Mouse (Mus musculus): Measurements from ENCODE around the gene Art3. TPM values are rescaled to one million over a fixed set of nuclear protein-coding genes. Genes with fewer than 3 reads are reported as not detected.

The Art3 gene
- polyA plus RNA-seq, 1 experiment = 13.8 TPM

- TF ChIP-seq CTCF (IDR thresholded peaks at IDR 0.05; ENCODE audit: extremely low read depth, insufficient read depth, low read length) (no peak), POLR2A (IDR thresholded peaks at IDR 0.05; ENCODE audit: extremely low read depth, insufficient read depth, low read length) (no peak)
- peaks cover 3% of the 10 kb centered on the region for H3K4me1 ChIP-seq (ENCODE audit: control insufficient read depth, insufficient read depth, low read length)
Observed at GRCm38 (mm10) chr5:92372605-92373004, 41.0 kb downstream of the Art3 start.

GRCm38 (mm10) chr5:92374721-92375142, 43.1 kb downstream of the Art3 start:
- Histone ChIP-seq H3K27ac (ENCODE audit: insufficient read depth, low read length) (no peak overlapping the region; the same call in 1 of the 2 replicates), H3K4me1 (ENCODE audit: control insufficient read depth, insufficient read depth, low read length) (no peaks in the 10 kb centered on the region), H3K4me3 (ENCODE audit: insufficient read depth, low read length) (no peak overlapping the region)
- TF ChIP-seq POLR2A (IDR thresholded peaks at IDR 0.05; ENCODE audit: extremely low read depth, insufficient read depth, low read length) = no peak
- TF ChIP-seq CTCF (IDR thresholded peaks at IDR 0.05; ENCODE audit: extremely low read depth, insufficient read depth, low read length) = no peak

More at GRCm38 (mm10) chr5:92372605-92373004, 41.0 kb downstream of the Art3 start:
- Histone ChIP-seq H3K27ac (ENCODE audit: insufficient read depth, low read length) (no peak overlapping the region), H3K4me3 (ENCODE audit: insufficient read depth, low read length) (no peak overlapping the region)

GRCm38 (mm10) chr5:92375368-92375767, 43.7 kb downstream of the Art3 start:
- Histone ChIP-seq H3K4me1 (ENCODE audit: control insufficient read depth, insufficient read depth, low read length) (no peaks in the 10 kb centered on the region), H3K27ac (ENCODE audit: insufficient read depth, low read length) (no peak overlapping the region), H3K4me3 (ENCODE audit: insufficient read depth, low read length) (no peak overlapping the region)
- TF ChIP-seq POLR2A (IDR thresholded peaks at IDR 0.05; ENCODE audit: extremely low read depth, insufficient read depth, low read length) = no peak
- TF ChIP-seq CTCF (IDR thresholded peaks at IDR 0.05; ENCODE audit: extremely low read depth, insufficient read depth, low read length) = no peak

- no peaks in the 10 kb centered on the region for H3K4me1 ChIP-seq (ENCODE audit: control insufficient read depth, insufficient read depth, low read length)
- no peak overlapping the region for H3K4me3 ChIP-seq (ENCODE audit: insufficient read depth, low read length)
- TF ChIP-seq CTCF (IDR thresholded peaks at IDR 0.05; ENCODE audit: extremely low read depth, insufficient read depth, low read length) (no peak), POLR2A (IDR thresholded peaks at IDR 0.05; ENCODE audit: extremely low read depth, insufficient read depth, low read length) (no peak)
- H3K27ac ChIP-seq (ENCODE audit: insufficient read depth, low read length) = no peak overlapping the region
Observed at GRCm38 (mm10) chr5:92376795-92377405, 45.3 kb downstream of the Art3 start.

- TF ChIP-seq POLR2A (IDR thresholded peaks at IDR 0.05; ENCODE audit: extremely low read depth, insufficient read depth, low read length) (no peak), CTCF (IDR thresholded peaks at IDR 0.05; ENCODE audit: extremely low read depth, insufficient read depth, low read length) (peak; percentile 75)
- H3K4me3 ChIP-seq (ENCODE audit: insufficient read depth, low read length) = no peak overlapping the region
- no peak overlapping the region for H3K27ac ChIP-seq (ENCODE audit: insufficient read depth, low read length)
- H3K4me1 ChIP-seq (ENCODE audit: control insufficient read depth, insufficient read depth, low read length) = no peaks in the 10 kb centered on the region
Observed at GRCm38 (mm10) chr5:92381550-92382348, 50.1 kb downstream of the Art3 start.

GRCm38 (mm10) chr5:92382349-92382679, 50.7 kb downstream of the Art3 start:
- no peak overlapping the region for H3K27ac ChIP-seq (ENCODE audit: insufficient read depth, low read length)
- H3K4me3 ChIP-seq (ENCODE audit: insufficient read depth, low read length) = no peak overlapping the region
- TF ChIP-seq POLR2A (IDR thresholded peaks at IDR 0.05; ENCODE audit: extremely low read depth, insufficient read depth, low read length) (no peak), CTCF (IDR thresholded peaks at IDR 0.05; ENCODE audit: extremely low read depth, insufficient read depth, low read length) (no peak)
- no peaks in the 10 kb centered on the region for H3K4me1 ChIP-seq (ENCODE audit: control insufficient read depth, insufficient read depth, low read length)

- H3K4me3 ChIP-seq (ENCODE audit: insufficient read depth, low read length) = no peak overlapping the region
- no peak overlapping the region for H3K27ac ChIP-seq (ENCODE audit: insufficient read depth, low read length)
- TF ChIP-seq CTCF (IDR thresholded peaks at IDR 0.05; ENCODE audit: extremely low read depth, insufficient read depth, low read length) = no peak
- no peak for TF ChIP-seq POLR2A (IDR thresholded peaks at IDR 0.05; ENCODE audit: extremely low read depth, insufficient read depth, low read length)
- no peaks in the 10 kb centered on the region for H3K4me1 ChIP-seq (ENCODE audit: control insufficient read depth, insufficient read depth, low read length)
Observed at GRCm38 (mm10) chr5:92383747-92384146, 52.1 kb downstream of the Art3 start.

GRCm38 (mm10) chr5:92384855-92385254, 53.2 kb downstream of the Art3 start:
- Histone ChIP-seq H3K4me3 (ENCODE audit: insufficient read depth, low read length) (no peak overlapping the region), H3K27ac (ENCODE audit: insufficient read depth, low read length) (no peak overlapping the region), H3K4me1 (ENCODE audit: control insufficient read depth, insufficient read depth, low read length) (no peaks in the 10 kb centered on the region)
- no peak for TF ChIP-seq POLR2A (IDR thresholded peaks at IDR 0.05; ENCODE audit: extremely low read depth, insufficient read depth, low read length)
- peak; percentile 32 for TF ChIP-seq CTCF (IDR thresholded peaks at IDR 0.05; ENCODE audit: extremely low read depth, insufficient read depth, low read length)

GRCm38 (mm10) chr5:92386102-92386501, 54.5 kb downstream of the Art3 start:
- TF ChIP-seq POLR2A (IDR thresholded peaks at IDR 0.05; ENCODE audit: extremely low read depth, insufficient read depth, low read length) (no peak), CTCF (IDR thresholded peaks at IDR 0.05; ENCODE audit: extremely low read depth, insufficient read depth, low read length) (no peak)
- Histone ChIP-seq H3K4me3 (ENCODE audit: insufficient read depth, low read length) (no peak overlapping the region), H3K27ac (ENCODE audit: insufficient read depth, low read length) (no peak overlapping the region), H3K4me1 (ENCODE audit: control insufficient read depth, insufficient read depth, low read length) (peaks cover 2% of the 10 kb centered on the region; the same call in 1 of the 2 replicates)

- TF ChIP-seq POLR2A (IDR thresholded peaks at IDR 0.05; ENCODE audit: extremely low read depth, insufficient read depth, low read length) (no peak), CTCF (IDR thresholded peaks at IDR 0.05; ENCODE audit: extremely low read depth, insufficient read depth, low read length) (no peak)
- H3K4me3 ChIP-seq (ENCODE audit: insufficient read depth, low read length) = no peak overlapping the region
- no peak overlapping the region for H3K27ac ChIP-seq (ENCODE audit: insufficient read depth, low read length)
- peaks cover 2% of the 10 kb centered on the region; the same call in 1 of the 2 replicates for H3K4me1 ChIP-seq (ENCODE audit: control insufficient read depth, insufficient read depth, low read length)
Observed at GRCm38 (mm10) chr5:92386643-92387042, 55.0 kb downstream of the Art3 start.
